Mouse (Mus musculus) heart, embryonic 16.5 days (tissue): Measurements from ENCODE around the gene Tmem131l. TPM values are rescaled to one million over a fixed set of nuclear protein-coding genes. Genes with fewer than 3 reads are reported as not detected.

Experiments
- ATAC-seq: fragments of 200-750 bp; cut with Nextera tagmentation; replicated peaks from 2 replicates; pipeline ENCODE4 v1.8.0; 2017; ENCODE audit warnings: moderate number of reproducible peaks; ENCODE audit not compliant: insufficient read depth, low FRiP score; ENCODE audit errors: extremely low read depth
- H3K27ac ChIP-seq: fragments of 300-500 bp; sonication (generic); 2 replicates; pipeline ENCODE4 v1.5.1; 2014; ENCODE audit warnings: mild to moderate bottlenecking, low read length, control low read depth, moderate library complexity
- H3K27me3 ChIP-seq: fragments of 300-500 bp; sonication (generic); 2 replicates; pipeline ENCODE4 v1.6.1; 2014; ENCODE audit warnings: low read length, mixed read lengths; ENCODE audit not compliant: control insufficient read depth, insufficient read depth
- H3K36me3 ChIP-seq: fragments of 300-500 bp; sonication (generic); 2 replicates; pipeline ENCODE4 v1.6.1; 2014; ENCODE audit not compliant: control insufficient read depth, insufficient read depth
- H3K4me1 ChIP-seq: fragments of 300-500 bp; sonication (generic); 2 replicates; pipeline ENCODE4 v1.6.1; 2014; ENCODE audit warnings: low read length, mixed read lengths; ENCODE audit not compliant: control insufficient read depth, insufficient read depth
- H3K4me2 ChIP-seq: fragments of 300-500 bp; sonication (generic); 2 replicates; pipeline ENCODE4 v1.6.1; 2014; ENCODE audit warnings: low read depth, mild to moderate bottlenecking, control low read depth, low read length
- H3K4me3 ChIP-seq: fragments of 300-500 bp; sonication (generic); 2 replicates; pipeline ENCODE4 v1.5.1; 2014; ENCODE audit warnings: mild to moderate bottlenecking, control low read depth, low read length
- H3K9ac ChIP-seq: fragments of 300-500 bp; sonication (generic); 2 replicates; pipeline ENCODE4 v1.6.1; 2014; ENCODE audit warnings: low read length, control low read depth
- H3K9me3 ChIP-seq: fragments of 300-500 bp; sonication (generic); replicated peaks from 2 replicates; pipeline ENCODE4 v1.6.1; 2016; ENCODE audit warnings: low read length; ENCODE audit not compliant: control insufficient read depth
- WGBS: fragments of 180-500 bp; shearing (Covaris S2); extraction: QIAGEN DNeasy Blood & Tissue Kit; methylation state at CpG from one replicate; pipeline ENCODE4 v1.1.7; 2014; 5-methylcytosine and 5-hydroxymethylcytosine counted together
- polyA plus RNA-seq: library from polyadenylated mRNA; unstranded; fragments of >200 nt; fragmentation: Nextera tagmentation; extraction: Ambion mirVana; gene quantifications from 2 replicates; pipeline ENCODE4 v1.2.1, GENCODE M21; 2015

Gene Tmem131l
- polyA plus RNA-seq, 1 experiment from 2014 or later = 47.8 TPM

DNA sequence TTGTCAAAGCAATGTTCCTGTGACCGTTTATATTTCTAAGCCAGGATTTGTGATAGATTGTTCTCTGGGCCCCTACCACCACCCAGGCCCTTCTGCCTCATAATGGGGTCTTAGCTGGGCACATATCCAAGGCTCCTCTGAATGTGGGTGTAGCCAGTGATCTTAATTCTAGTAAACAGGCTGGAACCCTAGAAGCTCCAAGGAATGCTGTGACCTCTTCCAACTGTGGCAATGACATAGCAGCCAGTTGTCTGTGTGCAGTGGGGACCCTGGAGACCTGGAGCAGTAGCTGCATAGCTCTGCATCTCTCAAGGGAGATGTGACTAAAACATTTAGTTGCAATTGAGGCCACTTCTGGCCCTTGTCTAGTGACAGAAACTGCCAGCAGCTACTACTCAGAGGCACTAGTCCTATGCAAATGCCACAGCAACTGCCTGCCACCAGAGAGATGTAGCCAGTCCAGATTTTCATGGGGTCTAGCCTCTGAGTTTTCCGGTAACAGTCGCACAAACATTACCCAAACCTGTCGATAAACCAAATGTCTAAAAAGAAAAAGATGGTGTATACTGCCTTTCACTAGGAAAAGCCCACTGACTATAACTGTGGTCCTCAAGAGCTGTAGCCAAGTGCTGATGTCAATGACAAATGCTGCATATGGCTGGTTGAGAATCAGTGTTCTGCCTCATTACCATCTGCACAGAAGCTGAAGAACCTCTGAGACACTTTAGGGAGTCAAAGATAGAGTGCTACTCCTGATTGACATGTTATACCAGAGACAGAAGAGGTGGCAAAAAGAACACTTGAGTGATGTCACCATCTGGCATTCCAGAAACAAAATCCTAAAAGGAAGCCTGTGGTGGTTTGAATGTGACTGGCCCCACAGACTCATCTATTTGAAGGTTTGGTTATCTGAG lies 61.2 kb downstream of the Tmem131l start:
- H3K27me3 ChIP-seq = no peaks in the 10 kb centered on the region
- H3K36me3 ChIP-seq = no peaks in the 10 kb centered on the region
- peaks cover 17% of the 10 kb centered on the region for H3K4me1 ChIP-seq
- H3K4me2 ChIP-seq = no peak overlapping the region
- H3K27ac ChIP-seq = no peak overlapping the region
- ATAC-seq = 0 out of 2 replicates have a peak, but pooled peaks have one; percentile 7
- H3K9ac ChIP-seq = no peak overlapping the region; the same call in 1 of the 2 replicates
- no peak overlapping the region for H3K4me3 ChIP-seq
- H3K9me3 ChIP-seq = no peaks in the 10 kb centered on the region
- 78% methylated on average over 4 of the region's 4 CpGs for WGBS

DNA sequence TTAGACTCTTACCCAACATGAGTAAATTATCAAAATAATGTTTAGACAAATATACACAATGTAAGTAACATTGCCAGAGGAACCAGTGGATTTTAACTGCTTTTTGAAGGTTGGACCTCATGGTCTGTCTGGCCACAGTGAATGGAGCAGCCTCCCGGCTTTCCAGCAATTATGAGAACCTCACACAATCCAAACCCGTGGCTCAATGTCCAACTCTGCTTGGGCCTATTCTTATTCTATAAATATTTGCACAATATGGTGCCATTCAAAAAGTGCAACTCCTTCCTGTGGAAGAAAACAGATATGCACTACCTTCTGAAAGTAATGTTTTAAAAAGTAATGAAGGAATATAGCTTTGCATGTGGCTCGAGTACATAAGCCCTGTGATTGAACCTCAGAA lies 62.2 kb downstream of the Tmem131l start:
- no peak for ATAC-seq
- H3K36me3 ChIP-seq = no peaks in the 10 kb centered on the region
- H3K4me1 ChIP-seq = peaks cover 19% of the 10 kb centered on the region
- H3K4me2 ChIP-seq = no peak overlapping the region
- no peak overlapping the region for H3K9ac ChIP-seq
- 80% methylated on average over 3 of the region's 3 CpGs for WGBS
- H3K4me3 ChIP-seq = no peak overlapping the region
- H3K9me3 ChIP-seq = no peaks in the 10 kb centered on the region
- no peak overlapping the region for H3K27ac ChIP-seq
- H3K27me3 ChIP-seq = no peaks in the 10 kb centered on the region

DNA sequence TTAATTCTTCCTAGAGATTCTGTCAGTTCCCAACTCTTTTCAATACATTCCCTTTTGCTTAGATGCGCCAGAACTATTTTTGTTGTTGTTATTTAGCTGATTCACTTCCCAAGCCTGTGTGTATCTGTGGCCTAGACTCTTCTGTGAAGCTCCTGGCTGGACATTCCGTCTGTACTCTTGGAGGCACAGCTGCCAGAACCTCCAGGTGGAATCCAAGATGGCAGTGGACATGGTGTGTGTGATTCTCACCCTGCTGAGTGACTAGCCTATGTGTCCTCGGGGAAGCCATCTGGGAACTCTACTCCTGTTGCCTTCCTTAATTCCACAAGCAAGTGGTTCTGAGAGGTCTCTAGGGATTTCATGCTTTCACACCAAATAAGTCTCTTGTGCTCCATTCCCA lies 63.8 kb downstream of the Tmem131l start:
- Histone ChIP-seq H3K9ac (no peak overlapping the region), H3K4me2 (no peak overlapping the region), H3K36me3 (no peaks in the 10 kb centered on the region), H3K27ac (no peak overlapping the region), H3K9me3 (no peaks in the 10 kb centered on the region), H3K4me1 (peaks cover 30% of the 10 kb centered on the region), H3K27me3 (no peaks in the 10 kb centered on the region), H3K4me3 (no peak overlapping the region)
- 90% methylated on average over 3 of the region's 3 CpGs for WGBS
- ATAC-seq = no peak

DNA sequence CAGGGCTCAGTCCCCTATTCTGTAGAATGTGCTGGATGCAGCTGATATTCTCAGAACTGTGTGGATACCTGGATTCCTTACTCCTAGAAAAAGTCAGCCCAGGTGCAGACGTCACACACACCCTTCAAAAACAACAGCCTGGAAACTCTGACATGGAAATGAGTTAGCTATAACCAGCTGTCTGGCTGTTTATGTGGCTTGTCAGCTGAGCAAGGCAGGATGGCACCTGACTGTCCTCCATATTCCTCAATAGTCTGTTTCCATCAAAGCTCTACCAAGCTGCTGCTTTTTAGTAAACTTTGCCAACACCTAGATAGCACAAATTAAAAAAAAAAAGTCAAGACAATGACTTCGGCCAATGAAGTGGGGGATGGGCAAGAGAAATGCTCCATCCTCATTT lies 66.6 kb downstream of the Tmem131l start:
- no peak overlapping the region for H3K27ac ChIP-seq
- H3K4me1 ChIP-seq = peaks cover 37% of the 10 kb centered on the region
- H3K9me3 ChIP-seq = no peaks in the 10 kb centered on the region
- no peaks in the 10 kb centered on the region for H3K27me3 ChIP-seq
- no peak overlapping the region for H3K4me3 ChIP-seq
- 0 out of 2 replicates have a peak, but pooled peaks cover 3% of the 10 kb centered on the region for H3K36me3 ChIP-seq
- no peak overlapping the region for H3K4me2 ChIP-seq
- 70% methylated on average over 2 of the region's 2 CpGs for WGBS
- ATAC-seq = no peak
- no peak overlapping the region for H3K9ac ChIP-seq

DNA sequence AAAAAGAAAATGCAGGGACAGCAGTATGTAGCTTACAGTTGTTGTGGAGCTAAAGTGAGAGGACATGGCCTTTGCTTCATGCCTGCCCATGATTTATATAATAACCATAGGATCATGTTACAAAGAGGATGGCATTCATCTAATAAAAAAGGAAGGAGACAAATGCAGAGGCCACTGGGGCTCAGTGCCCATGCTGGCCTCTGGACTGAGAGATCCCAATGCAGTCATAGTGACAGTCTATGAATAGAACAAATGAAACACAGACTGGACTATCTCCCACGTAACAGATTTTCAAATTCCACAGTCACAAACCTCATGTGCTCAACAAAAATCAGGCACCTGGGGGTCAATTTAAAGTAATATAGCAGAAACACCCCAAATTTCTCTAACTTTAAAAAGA lies 69.3 kb downstream of the Tmem131l start:
- peaks cover 34% of the 10 kb centered on the region for H3K4me1 ChIP-seq
- H3K36me3 ChIP-seq = peaks cover 3% of the 10 kb centered on the region; the same call in 1 of the 2 replicates
- H3K27me3 ChIP-seq = no peaks in the 10 kb centered on the region
- H3K9ac ChIP-seq = peak overlapping the region; percentile 41
- H3K4me3 ChIP-seq = no peak overlapping the region
- 0 out of 2 replicates have a peak, but pooled peaks have one; percentile 61 for ATAC-seq
- H3K4me2 ChIP-seq = no peak overlapping the region
- no peaks in the 10 kb centered on the region for H3K9me3 ChIP-seq
- peak overlapping the region; percentile 92 for H3K27ac ChIP-seq
- 36% methylated on average over 1 of the region's 1 CpGs for WGBS

DNA sequence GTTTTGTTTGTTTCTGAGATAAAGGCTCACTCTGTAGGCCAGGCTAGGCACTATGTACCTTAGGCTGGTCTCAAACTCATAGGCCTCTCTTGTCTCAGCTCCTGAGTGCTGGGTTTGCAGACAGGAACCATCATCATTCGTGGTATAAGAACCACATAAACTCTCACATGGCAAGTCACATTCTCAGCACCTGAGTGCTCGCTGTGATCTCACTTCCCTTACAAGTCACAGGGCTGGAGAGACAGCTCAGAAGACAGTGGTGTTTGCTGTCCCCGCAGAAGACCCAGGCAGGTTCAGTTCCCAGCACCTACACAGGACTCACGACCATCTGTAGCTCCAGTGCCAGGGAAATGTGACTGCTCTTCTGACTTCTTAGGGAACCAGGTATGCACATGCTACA lies 70.9 kb downstream of the Tmem131l start:
- H3K4me3 ChIP-seq = no peak overlapping the region
- H3K36me3 ChIP-seq = peaks cover 3% of the 10 kb centered on the region; the same call in 1 of the 2 replicates
- ATAC-seq = no peak
- no peaks in the 10 kb centered on the region for H3K27me3 ChIP-seq
- WGBS = 87% methylated on average over 4 of the region's 4 CpGs
- H3K4me2 ChIP-seq = no peak overlapping the region
- H3K9ac ChIP-seq = no peak overlapping the region
- H3K9me3 ChIP-seq = no peaks in the 10 kb centered on the region
- H3K4me1 ChIP-seq = peaks cover 43% of the 10 kb centered on the region
- H3K27ac ChIP-seq = no peak overlapping the region

DNA sequence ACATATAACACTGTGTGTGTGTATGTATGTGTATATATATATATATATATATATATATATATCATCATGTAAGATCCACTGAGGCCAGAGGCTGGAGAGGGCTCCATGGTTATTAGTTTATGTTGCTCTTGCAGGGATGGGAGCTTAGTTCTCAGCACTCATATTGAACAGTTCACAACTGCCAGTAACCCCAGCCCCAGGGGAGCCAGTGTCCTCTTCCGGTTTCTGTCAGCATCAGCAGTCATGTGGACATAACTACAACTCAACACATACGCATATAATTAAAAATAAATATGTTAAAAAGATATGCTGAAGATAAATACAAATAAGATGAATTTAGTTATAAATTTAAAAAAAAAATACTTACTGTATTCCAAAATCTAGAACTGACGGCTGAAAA lies 72.2 kb downstream of the Tmem131l start:
- peaks cover 49% of the 10 kb centered on the region for H3K4me1 ChIP-seq
- WGBS = 86% methylated on average over 3 of the region's 3 CpGs
- no peaks in the 10 kb centered on the region for H3K9me3 ChIP-seq
- no peak for ATAC-seq
- H3K9ac ChIP-seq = no peak overlapping the region
- peaks cover 3% of the 10 kb centered on the region; the same call in 1 of the 2 replicates for H3K36me3 ChIP-seq
- H3K27me3 ChIP-seq = no peaks in the 10 kb centered on the region
- no peak overlapping the region for H3K4me3 ChIP-seq
- H3K4me2 ChIP-seq = no peak overlapping the region
- no peak overlapping the region for H3K27ac ChIP-seq

DNA sequence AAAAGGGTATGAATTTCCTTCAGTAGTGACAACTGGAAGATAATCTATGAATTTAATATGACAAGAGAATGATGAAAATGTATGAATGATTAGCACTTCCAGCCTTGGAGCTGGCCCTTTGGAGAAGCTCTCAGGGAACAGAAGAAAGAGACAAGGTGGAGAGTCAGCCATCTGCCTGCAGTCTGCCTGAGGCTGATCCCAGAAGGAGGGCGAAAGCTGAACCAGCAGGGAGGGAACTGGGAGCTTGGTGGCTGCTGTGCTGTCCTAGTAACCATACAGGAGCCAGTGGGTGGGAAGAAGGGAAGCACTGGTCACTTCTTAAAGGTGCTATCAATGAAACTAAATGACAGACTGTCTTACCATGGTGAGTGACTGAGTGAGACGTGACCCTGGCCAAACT lies 74.6 kb downstream of the Tmem131l start:
- H3K27me3 ChIP-seq = no peaks in the 10 kb centered on the region
- peaks cover 3% of the 10 kb centered on the region; the same call in 1 of the 2 replicates for H3K36me3 ChIP-seq
- no peaks in the 10 kb centered on the region for H3K9me3 ChIP-seq
- no peak overlapping the region for H3K9ac ChIP-seq
- no peak overlapping the region for H3K4me3 ChIP-seq
- ATAC-seq = no peak; the same call in 1 of the 2 replicates
- H3K4me2 ChIP-seq = no peak overlapping the region
- WGBS = 78% methylated on average over 2 of the region's 2 CpGs
- H3K27ac ChIP-seq = peak overlapping the region; percentile 34; the same call in 1 of the 2 replicates
- H3K4me1 ChIP-seq = peaks cover 39% of the 10 kb centered on the region

DNA sequence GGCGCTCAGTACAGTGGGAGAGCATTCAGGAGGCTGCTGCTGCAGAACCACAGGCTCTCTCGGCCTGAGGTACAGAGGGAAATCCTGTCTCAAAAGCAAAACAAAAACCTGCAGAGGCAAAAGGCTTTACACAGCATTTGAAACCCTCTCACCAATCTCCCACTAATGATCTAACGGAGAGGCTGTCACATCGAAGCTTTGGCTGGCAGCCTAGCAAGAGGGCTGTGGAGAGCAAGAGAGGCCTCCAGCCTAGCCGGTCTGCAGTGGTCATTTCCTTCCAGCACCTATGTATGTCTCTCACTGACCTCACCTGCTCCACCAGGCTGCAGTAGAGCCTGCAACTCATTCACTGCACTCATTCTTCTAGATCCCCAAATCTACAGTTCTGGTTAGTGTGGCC lies 76.3 kb downstream of the Tmem131l start:
- Histone ChIP-seq H3K9me3 (no peaks in the 10 kb centered on the region), H3K27ac (peak overlapping the region; percentile 54), H3K36me3 (peaks cover 9% of the 10 kb centered on the region), H3K4me2 (no peak overlapping the region), H3K4me1 (peaks cover 28% of the 10 kb centered on the region), H3K27me3 (no peaks in the 10 kb centered on the region), H3K4me3 (no peak overlapping the region), H3K9ac (0 out of 2 replicates have a peak overlapping the region, but pooled peaks have one; percentile 12)
- no peak for ATAC-seq
- 51% methylated on average over 5 of the region's 5 CpGs for WGBS
